Mouse (Mus musculus) lung, embryonic 16.5 days (tissue): ENCODE measurements around the gene Kif1b. TPM values are rescaled to one million over a fixed set of nuclear protein-coding genes. Genes with fewer than 3 reads are reported as not detected.
A peak's percentile ranks its signal among the peaks of the same experiment; 100 is the strongest.

Experiments used
- ATAC-seq: fragments of 200-750 bp; cut with Nextera tagmentation; 2 replicates; pipeline ENCODE4 v1.8.0; 2017; ENCODE audit warnings: low read depth, mild to moderate bottlenecking, moderate library complexity
- H3K27ac ChIP-seq: fragments of 300-500 bp; sonication (generic); 2 replicates; pipeline ENCODE4 v1.5.1; 2014; ENCODE audit warnings: mild to moderate bottlenecking, control low read depth, low read length
- H3K27me3 ChIP-seq: fragments of 300-500 bp; sonication (generic); 2 replicates; pipeline ENCODE4 v1.6.1; 2014; ENCODE audit warnings: low read depth, low read length, mixed read lengths; ENCODE audit not compliant: control insufficient read depth, insufficient read depth
- H3K36me3 ChIP-seq: fragments of 300-500 bp; sonication (generic); 2 replicates; pipeline ENCODE4 v1.6.1; 2014; ENCODE audit warnings: low read length; ENCODE audit not compliant: control insufficient read depth, insufficient read depth
- H3K4me1 ChIP-seq: fragments of 300-500 bp; sonication (generic); replicated peaks from 2 replicates; pipeline ENCODE4 v1.6.1; 2014; ENCODE audit warnings: low read length, mixed read lengths; ENCODE audit not compliant: control insufficient read depth, insufficient read depth
- H3K4me2 ChIP-seq: fragments of 300-500 bp; sonication (generic); 2 replicates; pipeline ENCODE4 v1.6.1; 2014; ENCODE audit warnings: low read depth, low read length, control low read depth
- H3K4me3 ChIP-seq: fragments of 300-500 bp; sonication (generic); 2 replicates; pipeline ENCODE4 v1.5.1; 2014; ENCODE audit warnings: mild to moderate bottlenecking, low read length, control low read depth
- H3K9ac ChIP-seq: fragments of 300-500 bp; sonication (generic); 2 replicates; pipeline ENCODE4 v1.6.1; 2014; ENCODE audit warnings: low read length, control low read depth
- H3K9me3 ChIP-seq: fragments of 300-500 bp; sonication (generic); 2 replicates; pipeline ENCODE4 v1.6.1; 2016; ENCODE audit warnings: low read length; ENCODE audit not compliant: control insufficient read depth
- whole genome bisulfite sequencing: fragments of 180-500 bp; shearing (Covaris S2); extraction: QIAGEN DNeasy Blood & Tissue Kit; methylation state at CpG from one replicate; pipeline ENCODE4 v1.1.7; 2014; 5-methylcytosine and 5-hydroxymethylcytosine counted together
- polyA plus RNA-seq: library from polyadenylated mRNA; unstranded; fragments of >200 nt; fragmentation: Nextera tagmentation; extraction: Ambion mirVana; gene quantifications from 2 replicates; pipeline ENCODE4 v1.2.1, GENCODE M21; 2015

Kif1b gene
- polyA plus RNA-seq = 31.1 and 32.5 TPM in 2 replicates

DNA sequence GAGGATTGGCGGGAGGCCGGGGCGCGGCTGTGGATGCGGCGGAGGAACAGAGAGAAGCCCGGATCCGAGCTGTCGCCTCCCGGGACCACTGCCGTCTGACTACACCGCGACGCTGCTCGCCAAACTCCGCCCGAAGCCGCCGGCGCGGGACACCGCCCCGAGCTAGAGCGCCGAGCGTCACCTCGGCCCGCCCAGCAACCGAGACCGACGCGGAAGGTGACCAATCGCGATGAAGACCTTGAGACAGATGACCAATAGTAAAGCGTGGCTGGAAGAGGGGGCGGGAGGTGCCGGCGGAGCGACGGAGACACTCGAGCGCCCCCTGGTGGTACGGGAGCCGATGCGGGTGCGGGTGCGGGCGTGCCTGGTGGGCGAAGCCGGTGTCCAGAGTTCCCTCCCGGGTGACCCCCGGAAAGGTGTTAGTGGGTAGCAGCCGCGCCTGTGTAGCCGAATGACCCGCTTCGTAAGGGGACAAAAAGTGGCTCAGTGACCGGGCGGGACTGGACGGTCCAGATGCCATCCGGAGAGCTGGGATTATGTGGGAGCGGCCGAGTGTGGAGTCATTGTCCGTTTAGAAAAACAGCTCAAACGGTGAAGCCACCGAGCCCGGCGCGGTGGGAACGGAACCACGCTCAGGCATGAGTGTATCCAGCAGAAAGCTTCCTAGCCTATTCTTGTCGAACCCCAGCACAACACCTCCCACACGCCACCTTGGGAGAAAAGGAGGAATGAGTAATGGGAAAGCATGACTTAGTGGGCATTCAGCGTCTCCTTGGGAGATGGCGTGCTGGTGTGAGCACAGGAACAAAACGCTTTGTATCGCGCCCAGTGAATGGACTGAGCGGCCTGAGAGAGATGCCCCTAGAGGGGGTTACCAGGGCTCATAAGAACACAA is at the start of gene Kif1b:
Gene Kif1b, minus strand, starts transcription at position 98 of the 895 bp plus-strand sequence.
- WGBS = under 1% methylated on average over 79 of the region's 79 CpGs
- peak within 1 kb of the TSS; percentile 80 for H3K4me2 ChIP-seq
- ATAC-seq = peak; percentile 99
- no peaks in the 10 kb centered on the region for H3K27me3 ChIP-seq
- peak within 1 kb of the TSS; percentile 89 for H3K9ac ChIP-seq
- H3K4me1 ChIP-seq = peaks cover 23% of the 10 kb centered on the region
- H3K27ac ChIP-seq = peak within 1 kb of the TSS; percentile 84
- H3K36me3 ChIP-seq = no peaks in the 10 kb centered on the region
- H3K4me3 ChIP-seq = peak within 1 kb of the TSS; percentile 64
- no peaks in the 10 kb centered on the region for H3K9me3 ChIP-seq

DNA sequence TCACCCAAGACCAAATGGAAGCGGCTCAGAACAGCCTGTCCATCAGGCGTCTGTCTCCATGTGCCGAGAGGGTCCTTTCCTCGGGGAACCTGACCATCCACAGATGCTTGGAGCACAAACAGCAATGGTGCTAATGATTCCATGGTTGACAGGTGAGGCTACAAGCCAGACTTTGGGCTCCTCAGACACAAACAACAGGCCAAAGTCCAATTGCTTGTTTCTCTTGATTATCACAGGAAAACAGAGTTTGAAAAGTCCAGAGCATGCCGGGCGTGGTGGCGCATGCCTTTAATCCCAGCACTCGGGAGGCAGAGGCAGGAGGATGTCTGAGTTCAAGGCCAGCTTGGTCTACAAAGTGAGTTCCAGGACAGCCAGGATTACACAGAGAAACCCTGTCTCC is 47.2 kb upstream of the Kif1b start:
- Histone ChIP-seq H3K27ac (no peak overlapping the region), H3K4me3 (no peak overlapping the region), H3K9me3 (no peaks in the 10 kb centered on the region), H3K27me3 (no peaks in the 10 kb centered on the region), H3K9ac (no peak overlapping the region), H3K36me3 (peaks cover 51% of the 10 kb centered on the region), H3K4me2 (no peak overlapping the region), H3K4me1 (no peaks in the 10 kb centered on the region)
- no peak for ATAC-seq
- 95% methylated on average over 8 of the region's 8 CpGs for WGBS

- Histone ChIP-seq H3K4me1 (no peaks in the 10 kb centered on the region), H3K36me3 (peaks cover 62% of the 10 kb centered on the region), H3K27me3 (no peaks in the 10 kb centered on the region), H3K4me3 (no peak overlapping the region), H3K27ac (no peak overlapping the region), H3K9ac (no peak overlapping the region), H3K9me3 (no peaks in the 10 kb centered on the region), H3K4me2 (no peak overlapping the region)
- WGBS = 88% methylated on average over 8 of the region's 8 CpGs
- ATAC-seq = no peak
These were observed 44.2 kb upstream of the Kif1b start for GRCm38 (mm10) chr4:149351596-149352150.

GRCm38 (mm10) chr4:149348963-149349362 is 41.5 kb upstream of the Kif1b start:
- H3K27me3 ChIP-seq = no peaks in the 10 kb centered on the region
- no peak overlapping the region for H3K27ac ChIP-seq

DNA sequence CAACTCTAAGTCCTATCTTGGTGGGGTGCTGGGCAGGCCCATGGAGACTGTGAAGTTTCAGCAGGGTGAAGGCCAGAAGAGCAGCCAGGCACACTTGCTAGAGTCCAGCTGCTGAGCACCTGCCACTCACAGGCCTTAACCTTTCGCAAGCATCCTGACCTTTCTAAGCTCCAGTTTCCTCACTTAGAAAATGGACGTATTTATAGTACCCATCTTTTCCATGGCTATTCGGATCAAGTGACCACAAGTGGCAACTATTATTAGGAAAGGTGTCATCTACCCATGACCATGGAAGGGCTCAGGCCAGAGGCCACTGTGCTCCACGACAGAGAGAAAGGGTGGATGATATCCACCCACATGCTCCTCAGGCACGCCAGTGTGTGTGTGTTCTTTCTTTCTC is 38.4 kb upstream of the Kif1b start:
- H3K9me3 ChIP-seq = no peaks in the 10 kb centered on the region
- H3K4me2 ChIP-seq = no peak overlapping the region
- peaks cover 57% of the 10 kb centered on the region for H3K36me3 ChIP-seq
- H3K4me3 ChIP-seq = no peak overlapping the region
- H3K4me1 ChIP-seq = no peaks in the 10 kb centered on the region
- H3K27me3 ChIP-seq = no peaks in the 10 kb centered on the region
- no peak overlapping the region for H3K9ac ChIP-seq
- no peak for ATAC-seq
- H3K27ac ChIP-seq = no peak overlapping the region
- WGBS = 74% methylated on average over 5 of the region's 5 CpGs

More at GRCm38 (mm10) chr4:149348963-149349362, 41.5 kb upstream of the Kif1b start:
- Histone ChIP-seq H3K4me1 (no peaks in the 10 kb centered on the region), H3K36me3 (peaks cover 61% of the 10 kb centered on the region), H3K4me2 (no peak overlapping the region), H3K4me3 (no peak overlapping the region), H3K9ac (no peak overlapping the region), H3K9me3 (no peaks in the 10 kb centered on the region)
- WGBS = 80% methylated on average over 5 of the region's 5 CpGs
- ATAC-seq = no peak

GRCm38 (mm10) chr4:149344311-149344710 is 36.8 kb upstream of the Kif1b start:
- Histone ChIP-seq H3K4me2 (no peak overlapping the region), H3K36me3 (peaks cover 50% of the 10 kb centered on the region), H3K4me1 (no peaks in the 10 kb centered on the region), H3K27ac (no peak overlapping the region), H3K4me3 (no peak overlapping the region), H3K9ac (no peak overlapping the region), H3K9me3 (no peaks in the 10 kb centered on the region), H3K27me3 (no peaks in the 10 kb centered on the region)
- ATAC-seq = no peak
- 79% methylated on average over 8 of the region's 8 CpGs for WGBS

GRCm38 (mm10) chr4:149340680-149341079 is 33.2 kb upstream of the Kif1b start:
- Histone ChIP-seq H3K4me3 (no peak overlapping the region), H3K4me2 (no peak overlapping the region), H3K27ac (no peak overlapping the region), H3K36me3 (peaks cover 50% of the 10 kb centered on the region), H3K27me3 (no peaks in the 10 kb centered on the region), H3K4me1 (no peaks in the 10 kb centered on the region), H3K9me3 (no peaks in the 10 kb centered on the region), H3K9ac (no peak overlapping the region)
- 59% methylated on average over 2 of the region's 2 CpGs for WGBS
- no peak for ATAC-seq

DNA sequence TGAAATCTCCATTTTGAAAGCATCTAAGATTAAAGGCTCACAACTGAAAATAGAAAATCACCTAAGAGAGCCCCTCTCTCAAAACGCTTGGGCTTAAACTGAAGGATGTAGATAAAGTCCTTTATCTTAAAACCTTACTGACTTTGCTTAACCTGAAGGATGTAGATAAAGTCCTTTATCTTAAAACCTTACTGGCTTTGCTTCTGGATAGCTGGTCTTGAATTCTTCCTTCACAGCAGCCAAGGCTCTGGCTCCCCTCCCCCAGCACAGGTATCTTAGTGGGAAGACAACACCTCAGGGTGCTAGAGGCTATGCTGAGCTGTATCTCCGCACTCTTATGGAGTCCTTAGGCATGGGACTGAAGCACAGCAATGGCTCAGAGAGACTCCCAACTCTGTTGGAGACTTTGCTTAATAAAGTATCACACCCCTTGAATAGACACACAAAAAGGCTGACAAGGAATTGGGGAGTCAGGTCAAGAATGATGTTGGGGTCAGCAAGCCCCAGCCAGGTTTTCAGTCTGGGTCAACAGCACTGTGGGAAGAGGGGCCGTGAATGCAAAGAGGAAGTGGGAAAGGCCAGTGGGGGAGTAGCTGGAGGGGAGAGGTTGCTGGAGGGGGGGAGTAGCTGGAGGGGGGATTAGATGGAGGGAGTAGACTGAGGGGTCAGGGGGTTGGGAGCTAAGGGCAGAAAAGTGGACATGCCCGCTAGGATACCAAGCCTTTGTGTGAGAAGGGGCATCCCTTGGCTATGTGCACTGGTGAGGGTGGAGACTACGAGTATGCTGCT is 32.1 kb upstream of the Kif1b start:
- Histone ChIP-seq H3K27me3 (no peaks in the 10 kb centered on the region), H3K27ac (no peak overlapping the region), H3K9ac (no peak overlapping the region), H3K36me3 (peaks cover 43% of the 10 kb centered on the region), H3K4me2 (no peak overlapping the region), H3K4me1 (no peaks in the 10 kb centered on the region), H3K9me3 (no peaks in the 10 kb centered on the region), H3K4me3 (no peak overlapping the region)
- ATAC-seq = no peak
- 53% methylated on average over 5 of the region's 5 CpGs for WGBS

GRCm38 (mm10) chr4:149338137-149338536 is 30.6 kb upstream of the Kif1b start:
- Histone ChIP-seq H3K27me3 (no peaks in the 10 kb centered on the region), H3K9me3 (no peaks in the 10 kb centered on the region), H3K27ac (no peak overlapping the region), H3K9ac (no peak overlapping the region), H3K4me2 (no peak overlapping the region), H3K4me3 (no peak overlapping the region), H3K4me1 (no peaks in the 10 kb centered on the region), H3K36me3 (peaks cover 39% of the 10 kb centered on the region)
- WGBS = 75% methylated on average over 2 of the region's 2 CpGs
- no peak for ATAC-seq
